Mouse (Mus musculus): ENCODE results near the gene Maob.
A peak's percentile ranks its signal among the peaks of the same experiment; 100 is the strongest.

Gene Maob

GRCm38 (mm10) chrX:16817261-16817769 is at the start of gene Maob:
Maob (minus strand) TSS chrX:16817366.
- DNase-seq (ENCODE audit: low read depth, low spot score) = peak; percentile 2

- DNase-seq (ENCODE audit: low read depth, low spot score) = peak; percentile 18
Measured at GRCm38 (mm10) chrX:16860244-16860643, 43.1 kb upstream of the Maob start.

GRCm38 (mm10) chrX:16846034-16846433 is 28.9 kb upstream of the Maob start:
- DNase-seq (ENCODE audit: low read depth, low spot score) = no peak

GRCm38 (mm10) chrX:16841443-16841842 is 24.3 kb upstream of the Maob start:
- DNase-seq (ENCODE audit: low read depth, low spot score) = no peak

- DNase-seq (ENCODE audit: low read depth, low spot score) = no peak
Measured at GRCm38 (mm10) chrX:16837293-16837692, 20.1 kb upstream of the Maob start.

GRCm38 (mm10) chrX:16836488-16837082 is 19.4 kb upstream of the Maob start:
- DNase-seq (ENCODE audit: low read depth, low spot score) = no peak

GRCm38 (mm10) chrX:16826028-16826427 is 8.9 kb upstream of the Maob start:
- no peak for DNase-seq (ENCODE audit: low read depth, low spot score)

- DNase-seq (ENCODE audit: low read depth, low spot score) = no peak
Measured at GRCm38 (mm10) chrX:16815965-16816364, 1.2 kb downstream of the Maob start.

GRCm38 (mm10) chrX:16812080-16812479 is 5.1 kb downstream of the Maob start:
- no peak for DNase-seq (ENCODE audit: low read depth, low spot score)

GRCm38 (mm10) chrX:16767453-16767852 is 49.7 kb downstream of the Maob start:
- no peak for DNase-seq (ENCODE audit: low read depth, low spot score)

- DNase-seq (ENCODE audit: low read depth, low spot score) = no peak
Measured at GRCm38 (mm10) chrX:16766156-16766555, 51.0 kb downstream of the Maob start.

- DNase-seq (ENCODE audit: low read depth, low spot score) = no peak
Measured at GRCm38 (mm10) chrX:16761430-16761829, 55.7 kb downstream of the Maob start.

- DNase-seq (ENCODE audit: low read depth, low spot score) = no peak
Measured at GRCm38 (mm10) chrX:16754761-16755160, 62.4 kb downstream of the Maob start.

GRCm38 (mm10) chrX:16748932-16749331 is 68.2 kb downstream of the Maob start:
- DNase-seq (ENCODE audit: low read depth, low spot score) = no peak

- no peak for DNase-seq (ENCODE audit: low read depth, low spot score)
Measured at GRCm38 (mm10) chrX:16714033-16714432, 103.1 kb downstream of the Maob start.

GRCm38 (mm10) chrX:16706094-16706493 is 111.1 kb downstream of the Maob start:
- DNase-seq (ENCODE audit: low read depth, low spot score) = no peak
